Mouse (Mus musculus) cerebellum, adult 2 months (tissue): ENCODE measurements around the gene Lrig1. TPM values are rescaled to one million over a fixed set of nuclear protein-coding genes. Genes with fewer than 3 reads are reported as not detected.

Experiments
- DNase-seq, 2 experiments: peaks; one replicate each; pipeline ENCODE4 v3.0.0; 2021
- H3K27ac ChIP-seq: fragments of 200-500 bp; 2 replicates; pipeline ENCODE4 v1.5.1; 2012; ENCODE audit warnings: low read length, control low read depth, inconsistent platforms; ENCODE audit not compliant: insufficient read depth
- H3K27me3 ChIP-seq: fragments of 200-500 bp; 2 replicates; pipeline ENCODE4 v1.6.1; 2012; ENCODE audit warnings: inconsistent platforms, mild to moderate bottlenecking, low read length, moderate library complexity; ENCODE audit not compliant: control insufficient read depth, insufficient read depth
- H3K4me1 ChIP-seq: fragments of 200-500 bp; 2 replicates; pipeline ENCODE4 v1.6.1; 2011; ENCODE audit warnings: low read length; ENCODE audit not compliant: control insufficient read depth, insufficient read depth
- H3K4me3 ChIP-seq: fragments of 200-500 bp; replicated peaks from 2 replicates; pipeline ENCODE3; 2011; ENCODE audit warnings: mild to moderate bottlenecking, low read depth, low read length, control low read depth; ENCODE audit not compliant: insufficient read depth
- CTCF ChIP-seq: fragments of 200-500 bp; IDR thresholded peaks from 2 replicates; pipeline ENCODE4 v1.5.1; 2011; ENCODE audit warnings: low read depth, mild to moderate bottlenecking, control low read depth, low read length, moderate library complexity, borderline replicate concordance; ENCODE audit not compliant: insufficient read depth
- POLR2A ChIP-seq: fragments of 200-500 bp; IDR thresholded peaks from 2 replicates; pipeline ENCODE4 v1.6.1; 2011; ENCODE audit warnings: low read length, control low read depth, borderline replicate concordance; ENCODE audit not compliant: insufficient read depth
- WGBS: fragments of 180-500 bp; shearing (Covaris S2); methylation state at CpG from one replicate; pipeline ENCODE4 v1.1.7; 2018; 5-methylcytosine and 5-hydroxymethylcytosine counted together
- polyA plus RNA-seq: library from polyadenylated mRNA; depleted of rRNA; stranded (reverse); fragments of >200 nt; gene quantifications from 2 replicates; pipeline ENCODE4 v1.2.3, GENCODE M21; 2012

Gene Lrig1
- polyA plus RNA-seq, 1 experiment = 86.2 TPM

DNA sequence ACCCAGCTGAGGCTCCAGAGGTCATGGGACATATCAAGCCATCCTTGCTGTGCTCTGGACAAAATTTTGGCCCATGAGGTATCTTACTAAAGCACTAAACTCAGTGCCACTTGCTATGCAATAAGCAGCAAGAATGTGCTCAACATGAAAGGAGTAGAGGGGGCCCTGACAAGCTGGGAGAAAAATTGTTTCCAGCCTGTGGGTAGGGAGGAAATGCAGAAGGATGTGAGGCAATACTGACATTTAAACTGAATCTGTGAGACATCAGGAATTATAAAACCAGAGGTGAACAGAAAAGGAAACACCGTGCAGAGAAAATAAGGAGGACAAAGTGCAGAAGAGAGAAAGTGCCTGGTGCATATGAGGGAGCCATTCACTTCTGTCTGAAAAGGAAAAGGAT is 24.7 kb upstream of the Lrig1 start:
- Histone ChIP-seq H3K27ac (no peak overlapping the region), H3K27me3 (no peaks in the 10 kb centered on the region), H3K4me3 (no peak overlapping the region), H3K4me1 (no peaks in the 10 kb centered on the region)
- WGBS = 94% methylated on average over 1 of the region's 1 CpGs
- DNase-seq = no peak
- no peak for TF ChIP-seq CTCF

DNA sequence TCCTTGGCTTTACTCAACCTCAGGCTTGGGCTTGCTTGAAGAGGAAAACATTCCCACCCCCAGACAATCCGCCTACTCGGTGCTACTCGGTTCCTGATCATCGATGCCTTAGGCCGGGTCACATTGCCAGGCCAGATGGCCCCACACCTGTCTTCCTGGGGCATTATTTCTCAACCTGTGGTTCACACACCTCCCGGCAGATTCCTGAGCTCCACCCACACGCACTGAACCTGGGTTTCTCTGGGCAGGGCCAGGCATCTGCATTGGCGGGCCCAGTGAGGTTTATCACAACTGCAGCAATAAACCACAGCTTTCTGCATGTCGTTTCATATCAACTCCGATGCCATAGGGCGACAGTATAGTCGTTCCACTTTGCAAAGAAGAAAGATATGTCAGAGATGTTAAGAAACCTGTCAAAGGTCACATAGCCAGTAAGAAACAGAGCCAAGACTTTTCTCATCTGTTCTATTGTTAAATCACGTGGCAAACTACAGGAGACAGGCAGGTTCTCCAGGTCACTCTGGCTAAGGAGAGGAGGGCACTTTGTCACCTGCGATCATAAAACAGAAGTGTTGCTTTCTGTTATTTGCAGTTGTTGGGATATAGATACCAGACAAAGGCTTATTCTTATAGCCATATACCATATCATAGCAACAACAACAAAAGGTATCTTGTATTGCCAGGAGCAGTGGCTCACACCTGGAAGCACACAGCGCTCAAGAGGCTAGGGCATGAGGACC is 18.8 kb upstream of the Lrig1 start:
- Histone ChIP-seq H3K4me3 (no peak overlapping the region), H3K27me3 (no peaks in the 10 kb centered on the region), H3K4me1 (no peaks in the 10 kb centered on the region), H3K27ac (no peak overlapping the region)
- DNase-seq = no peak
- TF ChIP-seq POLR2A = no peak
- TF ChIP-seq CTCF = no peak
- WGBS = 79% methylated on average over 15 of the region's 15 CpGs

DNA sequence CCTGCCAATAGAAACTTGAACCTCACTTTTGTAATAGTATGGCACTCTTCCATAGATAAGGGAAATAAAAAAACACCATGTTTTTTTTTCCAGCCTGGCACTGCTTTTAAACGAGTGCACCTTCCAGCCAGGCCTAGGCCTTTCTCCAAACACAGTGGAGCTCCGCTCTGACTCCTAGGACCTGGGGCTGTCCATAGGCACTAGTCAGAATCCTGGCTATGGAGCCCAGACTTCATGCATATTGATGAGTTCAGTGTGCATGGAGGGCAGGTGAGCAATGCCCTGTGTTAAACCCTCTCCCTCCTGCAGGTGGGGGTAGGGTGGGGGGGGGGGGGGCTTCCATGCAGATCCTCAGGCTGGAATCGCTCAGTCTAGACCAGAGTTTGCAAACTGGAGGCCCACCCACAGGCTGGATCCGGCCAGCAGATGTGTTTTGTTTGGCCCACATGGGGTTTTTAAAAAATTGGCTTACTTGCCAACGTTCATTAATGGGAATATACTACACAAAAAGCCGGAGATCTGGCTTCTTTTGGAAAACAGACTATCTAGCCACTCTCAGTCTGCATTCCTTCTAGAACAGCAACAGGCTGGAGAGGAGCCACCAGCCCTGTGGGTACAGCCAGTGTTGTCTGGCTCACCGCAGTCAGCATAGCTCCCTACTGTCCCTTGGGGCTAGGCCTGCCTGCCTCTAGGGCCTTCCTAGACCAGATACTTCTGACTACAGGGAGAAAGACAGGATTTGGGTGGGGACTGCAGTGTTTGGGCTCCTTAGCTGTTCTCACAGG is 17.9 kb upstream of the Lrig1 start:
- Histone ChIP-seq H3K27ac (no peak overlapping the region), H3K4me3 (no peak overlapping the region), H3K4me1 (no peaks in the 10 kb centered on the region), H3K27me3 (no peaks in the 10 kb centered on the region)
- peak in 1 of 2 experiments; percentile 38 for DNase-seq
- TF ChIP-seq CTCF (no peak), POLR2A (no peak)
- 46% methylated on average over 7 of the region's 7 CpGs for WGBS

DNA sequence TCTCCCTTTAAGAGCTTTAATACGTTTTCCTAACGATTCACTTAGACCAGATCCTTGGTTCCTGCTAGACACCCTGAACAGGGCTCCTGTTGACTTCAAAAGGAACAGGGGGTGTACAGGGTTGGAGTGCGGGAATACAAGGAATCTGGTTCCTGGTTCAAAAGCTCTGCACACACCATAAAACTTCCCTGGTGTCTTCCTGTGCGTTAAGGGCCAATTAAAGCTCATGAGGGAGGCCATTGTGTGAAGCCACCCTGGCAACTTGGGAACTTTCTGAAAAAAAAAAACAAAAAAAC is 15.6 kb upstream of the Lrig1 start:
- no peak for DNase-seq
- Histone ChIP-seq H3K4me1 (no peaks in the 10 kb centered on the region), H3K27me3 (no peaks in the 10 kb centered on the region), H3K27ac (no peak overlapping the region), H3K4me3 (no peak overlapping the region)
- WGBS = 51% methylated on average over 4 of the region's 4 CpGs
- TF ChIP-seq POLR2A (no peak), CTCF (no peak)

DNA sequence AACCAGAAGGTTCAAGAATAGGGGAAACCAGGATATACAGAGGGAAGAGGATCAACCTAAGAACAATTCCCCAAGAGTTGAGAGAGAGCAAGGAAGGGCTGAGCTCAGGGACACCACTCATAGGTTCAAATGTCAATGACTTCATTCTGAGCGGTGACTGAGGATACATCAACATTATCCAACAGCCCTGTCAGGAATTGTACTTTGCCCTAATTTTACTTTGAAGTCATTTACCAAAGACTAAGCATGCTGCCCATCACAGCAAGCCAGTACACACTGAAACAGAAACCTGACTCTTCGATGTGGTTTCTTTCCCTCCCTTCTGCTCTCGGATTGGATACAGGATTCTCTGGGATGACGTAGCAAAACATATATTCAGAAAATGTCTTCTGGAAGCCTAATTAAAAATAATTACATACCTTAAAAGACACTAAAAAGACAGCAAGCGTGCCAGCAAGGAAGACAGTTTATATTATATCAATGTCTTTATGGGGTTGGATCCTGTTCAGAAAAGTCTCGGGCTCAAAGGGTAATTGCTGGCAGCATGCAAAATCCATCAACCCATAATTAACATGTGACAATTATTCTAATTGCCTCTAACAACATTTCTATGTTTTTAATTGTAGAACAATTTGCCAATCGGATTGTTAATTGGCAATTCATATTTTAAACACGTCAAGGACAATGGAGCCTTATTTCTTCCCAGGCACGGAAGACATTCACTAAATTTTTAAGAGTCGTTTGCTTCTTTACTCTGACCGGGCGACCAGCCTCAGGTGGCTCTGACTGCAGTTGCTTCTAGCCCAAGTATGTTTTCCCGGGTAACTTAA is 15.1 kb upstream of the Lrig1 start:
- Histone ChIP-seq H3K27me3 (no peaks in the 10 kb centered on the region), H3K27ac (no peak overlapping the region), H3K4me1 (no peaks in the 10 kb centered on the region), H3K4me3 (no peak overlapping the region)
- TF ChIP-seq CTCF (no peak), POLR2A (no peak)
- DNase-seq = no peak
- 59% methylated on average over 13 of the region's 13 CpGs for WGBS

DNA sequence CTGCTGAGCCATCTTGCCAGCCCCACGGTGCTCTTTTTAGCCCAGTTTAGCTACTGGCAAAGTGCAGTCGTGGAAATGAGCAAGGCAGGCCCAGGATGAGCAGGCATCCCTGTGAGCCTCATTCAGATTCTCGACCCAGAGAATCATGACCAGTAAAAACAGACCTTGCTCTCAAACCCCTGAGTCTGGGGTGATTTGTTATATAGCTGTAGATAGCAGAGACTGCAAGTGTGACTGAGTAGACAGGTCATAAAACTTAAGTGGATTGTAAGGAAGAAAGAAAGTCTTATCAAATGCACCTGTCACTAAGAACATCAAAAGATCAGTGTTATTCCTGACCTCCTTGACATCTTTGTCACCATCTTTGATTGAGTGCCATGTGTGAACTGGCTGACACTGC is 9.9 kb upstream of the Lrig1 start:
- Histone ChIP-seq H3K27ac (no peak overlapping the region), H3K4me3 (no peak overlapping the region), H3K4me1 (no peaks in the 10 kb centered on the region), H3K27me3 (no peaks in the 10 kb centered on the region)
- DNase-seq = no peak
- WGBS = 61% methylated on average over 3 of the region's 3 CpGs
- TF ChIP-seq POLR2A (no peak), CTCF (no peak)

DNA sequence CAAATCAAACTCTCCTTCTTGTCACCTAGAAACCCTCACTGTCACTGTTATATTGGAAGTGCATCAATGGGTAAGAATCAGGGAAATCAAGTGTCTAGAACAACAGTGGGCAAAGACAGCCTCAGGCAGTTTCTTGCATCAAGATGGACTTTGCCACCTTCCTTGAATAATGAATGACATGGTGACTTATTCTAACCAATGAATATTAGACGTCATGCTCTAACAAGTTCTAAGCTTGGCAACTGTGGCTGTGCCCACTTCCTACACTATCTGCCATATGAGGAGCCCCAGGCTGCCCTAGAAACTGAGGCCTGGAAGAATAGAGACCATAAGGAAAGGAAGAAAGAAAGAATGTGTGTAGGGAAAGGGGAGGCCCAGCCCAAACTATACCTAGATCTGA is 9.2 kb upstream of the Lrig1 start:
- TF ChIP-seq CTCF = no peak
- TF ChIP-seq POLR2A = no peak
- no peaks in the 10 kb centered on the region for H3K4me1 ChIP-seq
- H3K4me3 ChIP-seq = no peak overlapping the region
- WGBS = 73% methylated on average over 1 of the region's 1 CpGs
- H3K27me3 ChIP-seq = no peaks in the 10 kb centered on the region
- no peak for DNase-seq
- H3K27ac ChIP-seq = no peak overlapping the region

DNA sequence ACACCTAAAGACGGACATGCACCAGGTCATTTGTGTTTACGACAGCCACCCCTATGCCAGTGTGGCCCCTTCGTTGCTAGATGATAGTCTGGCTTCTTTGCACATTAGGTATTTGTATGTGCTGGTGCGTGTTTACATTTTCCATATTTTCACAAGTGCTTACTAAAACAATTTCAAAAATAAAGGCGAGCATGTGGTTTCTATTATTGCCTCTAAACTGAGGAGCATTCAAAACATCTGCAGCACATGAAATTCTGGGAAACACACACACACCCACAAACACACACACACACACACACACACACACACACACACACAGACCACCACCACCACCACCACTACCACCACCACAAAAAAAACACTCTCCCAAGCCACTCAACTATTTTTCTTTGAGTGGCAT is 7.3 kb upstream of the Lrig1 start:
- no peak overlapping the region for H3K4me3 ChIP-seq
- no peaks in the 10 kb centered on the region for H3K4me1 ChIP-seq
- WGBS = 95% methylated on average over 5 of the region's 5 CpGs
- TF ChIP-seq POLR2A (no peak), CTCF (no peak)
- no peaks in the 10 kb centered on the region for H3K27me3 ChIP-seq
- H3K27ac ChIP-seq = no peak overlapping the region
- no peak for DNase-seq
